Comparison of ENCODE assay signal across 7 mouse cellular contexts in genomic region chr4:123717574-123718433, GRCm38 (mm10). TPM values are rescaled to one million over a fixed set of nuclear protein-coding genes. Genes with fewer than 3 reads are reported as not detected.
DNase-seq lines count a peak whose midpoint lies in the region; ATAC-seq lines count a peak whose summit lies in the region.

Ndufs5 (minus strand) TSS chr4:123718202.

- peak; percentile 96 for DNase-seq in adrenal gland, postnatal 25 days
- peak; percentile 99 for DNase-seq in heart, adult 11 months
- peak; percentile 96 for DNase-seq in kidney, adult 18-20 months
- peak; percentile 95 for DNase-seq in limb, embryonic 11.5 days (ENCODE audit: low spot score)
- peak; percentile 98 for DNase-seq in midbrain, embryonic 14.5 days
- peak; percentile 90 to 97 for DNase-seq in spleen, adult 18-20 months

- 0 out of 2 replicates have a peak within 1 kb of the TSS, but pooled peaks have one; percentile 36 for H3K27ac ChIP-seq in embryonic facial prominence, embryonic 12.5 days
- no peak within 1 kb of the TSS for H3K27ac ChIP-seq in limb, embryonic 11.5 days (replicated peaks; ENCODE audit: low read depth, low read length)
- peak within 1 kb of the TSS; percentile 67 for H3K27ac ChIP-seq in midbrain, embryonic 14.5 days (replicated peaks; ENCODE audit: low read depth, low read length)

- peaks cover 20% of the 10 kb centered on the region for H3K36me3 ChIP-seq in embryonic facial prominence, embryonic 12.5 days
- no peaks in the 10 kb centered on the region; the same call in 1 of the 2 replicates for H3K36me3 ChIP-seq in limb, embryonic 11.5 days (ENCODE audit: control insufficient read depth, insufficient read depth, low read length)
- peaks cover 21% of the 10 kb centered on the region for H3K36me3 ChIP-seq in midbrain, embryonic 14.5 days (ENCODE audit: control insufficient read depth, insufficient read depth, low read length)

- H3K9ac ChIP-seq in embryonic facial prominence, embryonic 12.5 days, result peak within 1 kb of the TSS; percentile 92
- H3K9ac ChIP-seq in limb, embryonic 11.5 days (ENCODE audit: low read length), result peak within 1 kb of the TSS; percentile 68
- H3K9ac ChIP-seq in midbrain, embryonic 14.5 days (replicated peaks; ENCODE audit: low read length), result peak within 1 kb of the TSS; percentile 82

- H3K9me3 ChIP-seq in embryonic facial prominence, embryonic 12.5 days, result no peaks in the 10 kb centered on the region
- H3K9me3 ChIP-seq in limb, embryonic 11.5 days (ENCODE audit: control insufficient read depth, low read length), result no peaks in the 10 kb centered on the region
- no peaks in the 10 kb centered on the region for H3K9me3 ChIP-seq in midbrain, embryonic 14.5 days (ENCODE audit: control insufficient read depth, low read length)

- H3K27me3 ChIP-seq in embryonic facial prominence, embryonic 12.5 days, result no peaks in the 10 kb centered on the region
- no peaks in the 10 kb centered on the region for H3K27me3 ChIP-seq in limb, embryonic 11.5 days (ENCODE audit: control insufficient read depth, insufficient read depth, low read length)
- no peaks in the 10 kb centered on the region for H3K27me3 ChIP-seq in midbrain, embryonic 14.5 days (ENCODE audit: control insufficient read depth, insufficient read depth, low read length)

- peak within 1 kb of the TSS; percentile 90 for H3K4me3 ChIP-seq in embryonic facial prominence, embryonic 12.5 days
- peak within 1 kb of the TSS; percentile 76 for H3K4me3 ChIP-seq in limb, embryonic 11.5 days (ENCODE audit: low read depth, low read length)
- H3K4me3 ChIP-seq in midbrain, embryonic 14.5 days (replicated peaks; ENCODE audit: low read depth, low read length), result peak within 1 kb of the TSS; percentile 79

- ATAC-seq in embryonic facial prominence, embryonic 12.5 days (ENCODE audit: insufficient number of reproducible peaks, insufficient read depth, low FRiP score, low TSS enrichment), result peak; percentile 91
- peak; percentile 96 for ATAC-seq in limb, embryonic 11.5 days (ENCODE audit: insufficient number of reproducible peaks, low FRiP score, low TSS enrichment, low read depth)
- ATAC-seq in midbrain, embryonic 14.5 days (ENCODE audit: low FRiP score, low TSS enrichment), result peak; percentile 90

- peak within 1 kb of the TSS; percentile 80 for H3K4me2 ChIP-seq in embryonic facial prominence, embryonic 12.5 days (replicated peaks)
- peak within 1 kb of the TSS; percentile 56 for H3K4me2 ChIP-seq in limb, embryonic 11.5 days (ENCODE audit: low read depth, severe bottlenecking)
- H3K4me2 ChIP-seq in midbrain, embryonic 14.5 days (ENCODE audit: low read length), result peak within 1 kb of the TSS; percentile 72

- H3K4me1 ChIP-seq in embryonic facial prominence, embryonic 12.5 days, result peaks cover 6% of the 10 kb centered on the region; the same call in 1 of the 2 replicates
- no peaks in the 10 kb centered on the region for H3K4me1 ChIP-seq in limb, embryonic 11.5 days (ENCODE audit: control insufficient read depth, insufficient read depth, low read length)
- H3K4me1 ChIP-seq in midbrain, embryonic 14.5 days (ENCODE audit: control insufficient read depth, insufficient read depth, low read length), result 0 out of 2 replicates have a peak, but pooled peaks cover 5% of the 10 kb centered on the region

- WGBS in embryonic facial prominence, embryonic 12.5 days, result under 1% methylated on average over 40 of the region's 40 CpGs
- under 1% methylated on average over 40 of the region's 40 CpGs for WGBS in limb, embryonic 11.5 days
- under 1% methylated on average over 40 of the region's 40 CpGs for WGBS in midbrain, embryonic 14.5 days

RNA-seq across cellular contexts. Expression of gene Ndufs5, which starts in this region (rescaled TPM):
- 222 and 237 TPM in 2 replicates for total RNA-seq in adrenal gland, postnatal 25 days (2021)
- 324 and 329 TPM in 2 replicates for polyA plus RNA-seq in embryonic facial prominence, embryonic 12.5 days (2016; fragmentation: Nextera tagmentation; extraction: Ambion mirVana)
- 327 and 334 TPM in 2 replicates for polyA plus RNA-seq in limb, embryonic 11.5 days (2014; fragmentation: Nextera tagmentation; extraction: Ambion mirVana)
- polyA plus RNA-seq in midbrain, embryonic 14.5 days (2014; fragmentation: Nextera tagmentation; extraction: Ambion mirVana), result 428 and 578 TPM in 2 replicates
